Mouse (Mus musculus) forebrain, embryonic 16.5 days (tissue): ENCODE measurements around the gene Eftud2. TPM values are rescaled to one million over a fixed set of nuclear protein-coding genes. Genes with fewer than 3 reads are reported as not detected.
A peak's percentile ranks its signal among the peaks of the same experiment; 100 is the strongest.

Experiments used
- ATAC-seq: fragments of 200-750 bp; cut with Nextera tagmentation; 2 replicates; pipeline ENCODE4 v1.8.0; 2017; ENCODE audit warnings: mild to moderate bottlenecking, moderate library complexity
- H3K27ac ChIP-seq: fragments of 300-500 bp; sonication (generic); 2 replicates; pipeline ENCODE4 v1.5.1; 2014; ENCODE audit warnings: low read length, control low read depth
- H3K27me3 ChIP-seq: fragments of 300-500 bp; sonication (generic); replicated peaks from 2 replicates; pipeline ENCODE4 v1.6.1; 2014; ENCODE audit warnings: low read length; ENCODE audit not compliant: control insufficient read depth, insufficient read depth
- H3K36me3 ChIP-seq: fragments of 300-500 bp; sonication (generic); 2 replicates; pipeline ENCODE4 v1.6.1; 2014; ENCODE audit not compliant: control insufficient read depth, insufficient read depth
- H3K4me1 ChIP-seq: fragments of 300-500 bp; sonication (generic); replicated peaks from 2 replicates; pipeline ENCODE4 v1.6.1; 2014; ENCODE audit warnings: low read length; ENCODE audit not compliant: control insufficient read depth, insufficient read depth
- H3K4me2 ChIP-seq: fragments of 300-500 bp; sonication (generic); 2 replicates; pipeline ENCODE4 v1.6.1; 2014; ENCODE audit warnings: mild to moderate bottlenecking, low read length, control low read depth
- H3K4me3 ChIP-seq: fragments of 300-500 bp; sonication (generic); replicated peaks from 2 replicates; pipeline ENCODE4 v1.5.1; 2014; ENCODE audit warnings: mild to moderate bottlenecking, low read length, control low read depth
- H3K9ac ChIP-seq: fragments of 300-500 bp; sonication (generic); replicated peaks from 2 replicates; pipeline ENCODE4 v1.6.1; 2014; ENCODE audit warnings: low read depth, low read length, control low read depth
- H3K9me3 ChIP-seq: fragments of 300-500 bp; sonication (generic); 2 replicates; pipeline ENCODE4 v1.6.1; 2016; ENCODE audit warnings: low read length; ENCODE audit not compliant: control insufficient read depth
- WGBS: fragments of 180-500 bp; shearing (Covaris S2); extraction: QIAGEN DNeasy Blood & Tissue Kit; methylation state at CpG from one replicate; pipeline ENCODE4 v1.1.7; 2014; 5-methylcytosine and 5-hydroxymethylcytosine counted together
- polyA plus RNA-seq: library from polyadenylated mRNA; unstranded; fragments of >200 nt; fragmentation: Nextera tagmentation; extraction: Ambion mirVana; gene quantifications from 2 replicates; pipeline ENCODE4 v1.2.1, GENCODE M21; 2015

Eftud2 gene
- polyA plus RNA-seq, 1 experiment from 2014 or later: 188 TPM

DNA sequence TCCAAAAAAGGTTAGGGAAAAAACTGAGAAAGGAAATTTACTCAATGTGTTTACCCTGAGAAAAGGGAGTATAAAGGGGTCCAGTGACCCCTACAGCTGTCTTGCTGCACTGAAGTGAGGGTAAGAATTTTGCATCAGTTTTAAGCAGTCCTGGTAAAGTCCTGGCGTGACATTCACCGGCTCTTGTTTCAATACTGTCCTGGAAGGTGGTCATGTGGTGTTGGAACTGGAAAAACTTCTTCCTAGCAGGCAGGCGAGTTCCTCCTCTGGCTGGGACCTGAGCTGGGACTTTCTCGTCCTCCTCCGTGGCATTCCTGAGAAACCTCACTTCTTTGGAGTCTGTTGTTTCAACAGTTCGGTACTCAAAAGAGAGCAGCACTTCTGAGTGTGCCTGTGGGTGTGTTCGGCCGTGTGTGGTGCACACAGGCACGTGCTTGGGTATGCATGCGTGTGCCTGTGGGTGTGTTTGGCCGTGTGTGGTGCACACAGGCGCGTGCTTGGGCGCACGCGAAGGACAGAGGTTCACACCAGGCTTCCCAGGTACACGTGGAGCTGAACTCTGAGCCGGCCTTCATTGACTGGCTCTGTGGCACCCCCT lies 48.0 kb downstream of the Eftud2 start:
- Histone ChIP-seq H3K4me3 (no peak overlapping the region), H3K9ac (no peak overlapping the region), H3K9me3 (no peaks in the 10 kb centered on the region), H3K36me3 (peaks cover 5% of the 10 kb centered on the region; the same call in 1 of the 2 replicates), H3K27ac (no peak overlapping the region), H3K4me1 (no peaks in the 10 kb centered on the region), H3K4me2 (no peak overlapping the region), H3K27me3 (no peaks in the 10 kb centered on the region)
- ATAC-seq: no peak
- WGBS: 68% methylated on average over 18 of the region's 18 CpGs

DNA sequence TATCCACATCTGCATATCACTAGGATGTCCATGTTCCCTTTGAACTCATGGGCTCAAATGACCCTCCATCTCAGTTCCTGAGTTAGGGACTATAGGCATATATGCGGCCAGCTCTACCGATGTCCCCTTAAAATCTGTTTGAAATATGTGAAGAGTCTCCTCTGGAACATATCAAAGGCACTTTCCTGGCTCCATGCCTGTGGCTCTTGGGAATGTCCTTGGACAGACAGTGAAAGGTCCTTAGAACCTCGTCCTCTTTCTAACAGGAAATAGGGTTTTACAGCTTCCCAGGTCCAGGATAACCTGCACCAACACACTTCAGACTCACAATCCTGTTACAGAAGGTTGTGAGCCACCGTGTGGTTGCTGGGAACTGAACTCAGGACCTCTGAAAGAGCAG lies 50.5 kb downstream of the Eftud2 start:
- H3K27me3 ChIP-seq: no peaks in the 10 kb centered on the region
- H3K36me3 ChIP-seq: no peaks in the 10 kb centered on the region
- no peaks in the 10 kb centered on the region for H3K4me1 ChIP-seq
- ATAC-seq: no peak
- H3K27ac ChIP-seq: no peak overlapping the region
- no peaks in the 10 kb centered on the region for H3K9me3 ChIP-seq
- no peak overlapping the region for H3K4me2 ChIP-seq
- 84% methylated on average over 4 of the region's 4 CpGs for WGBS
- no peak overlapping the region for H3K4me3 ChIP-seq
- H3K9ac ChIP-seq: no peak overlapping the region

DNA sequence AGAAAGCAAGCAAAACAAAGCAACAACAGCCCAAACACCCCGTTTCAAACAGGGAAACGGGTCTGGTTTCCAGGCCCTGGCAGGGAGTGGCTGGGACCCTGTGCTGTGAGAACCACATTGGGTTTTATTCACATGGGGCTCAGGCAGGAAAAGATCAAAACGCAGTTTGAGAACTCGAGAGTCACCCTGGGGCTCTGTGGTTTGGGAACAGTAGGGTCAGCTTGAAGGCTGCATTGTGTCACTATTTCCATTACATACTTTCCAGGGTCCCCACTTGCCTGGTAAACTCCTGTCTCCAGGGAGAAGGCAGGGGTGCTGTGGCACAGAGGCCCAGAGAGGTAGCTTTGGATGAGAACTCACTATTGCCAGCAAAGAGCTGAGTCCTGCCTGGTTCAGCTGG lies 53.7 kb downstream of the Eftud2 start:
- WGBS: 66% methylated on average over 4 of the region's 4 CpGs
- no peak for ATAC-seq
- H3K4me3 ChIP-seq: no peak overlapping the region
- no peaks in the 10 kb centered on the region for H3K9me3 ChIP-seq
- H3K27me3 ChIP-seq: no peaks in the 10 kb centered on the region
- H3K27ac ChIP-seq: no peak overlapping the region
- H3K4me1 ChIP-seq: no peaks in the 10 kb centered on the region
- H3K36me3 ChIP-seq: no peaks in the 10 kb centered on the region
- H3K4me2 ChIP-seq: no peak overlapping the region
- no peak overlapping the region for H3K9ac ChIP-seq

DNA sequence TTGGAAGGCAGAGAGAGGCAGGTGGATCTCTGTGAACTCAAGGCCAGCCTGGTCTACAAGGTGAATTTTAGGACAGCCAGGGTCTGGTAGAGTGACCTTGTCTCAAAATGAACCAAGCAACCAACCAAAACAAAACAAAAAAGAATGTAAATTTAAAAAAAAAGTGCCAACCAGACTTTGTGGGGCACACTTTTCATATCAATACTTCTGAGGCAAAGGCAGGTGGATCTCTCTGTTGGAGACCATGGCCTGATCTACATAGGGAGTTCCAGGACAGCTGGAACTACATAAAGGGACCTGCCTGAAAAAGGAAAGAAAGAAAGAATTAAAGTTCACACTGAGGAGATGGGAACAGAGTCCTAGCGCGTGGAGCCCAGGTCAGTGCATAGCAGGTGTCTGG lies 54.3 kb downstream of the Eftud2 start:
- 67% methylated on average over 2 of the region's 2 CpGs for WGBS
- H3K36me3 ChIP-seq: no peaks in the 10 kb centered on the region
- H3K9me3 ChIP-seq: no peaks in the 10 kb centered on the region
- no peak overlapping the region for H3K9ac ChIP-seq
- no peak overlapping the region for H3K27ac ChIP-seq
- H3K4me2 ChIP-seq: no peak overlapping the region
- no peak for ATAC-seq
- no peak overlapping the region for H3K4me3 ChIP-seq
- no peaks in the 10 kb centered on the region for H3K27me3 ChIP-seq
- no peaks in the 10 kb centered on the region for H3K4me1 ChIP-seq

DNA sequence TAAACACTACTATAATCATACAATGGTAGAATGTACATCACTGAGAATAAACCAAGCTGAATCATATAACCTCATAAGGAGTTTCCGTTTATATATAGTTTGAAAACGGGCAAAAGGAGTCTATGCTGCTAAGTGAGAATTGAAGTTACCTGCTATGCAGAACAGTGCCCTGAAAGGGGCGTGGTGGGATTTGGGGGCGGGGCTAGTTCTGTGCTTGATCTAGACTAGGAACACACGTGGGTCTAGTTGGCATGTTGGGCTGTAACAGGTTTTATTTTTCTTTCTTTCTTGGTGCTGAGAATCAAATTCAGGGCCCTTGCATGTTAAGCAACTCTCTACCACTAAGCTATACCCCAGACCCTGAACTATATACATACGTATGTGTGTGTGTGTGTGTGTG lies 59.6 kb downstream of the Eftud2 start:
- Histone ChIP-seq H3K4me3 (no peak overlapping the region), H3K27ac (no peak overlapping the region), H3K4me1 (peaks cover 17% of the 10 kb centered on the region), H3K9ac (no peak overlapping the region), H3K27me3 (peaks cover 6% of the 10 kb centered on the region; the same call in 1 of the 2 replicates), H3K36me3 (no peaks in the 10 kb centered on the region), H3K4me2 (no peak overlapping the region), H3K9me3 (no peaks in the 10 kb centered on the region)
- no peak for ATAC-seq
- WGBS: 48% methylated on average over 6 of the region's 6 CpGs

DNA sequence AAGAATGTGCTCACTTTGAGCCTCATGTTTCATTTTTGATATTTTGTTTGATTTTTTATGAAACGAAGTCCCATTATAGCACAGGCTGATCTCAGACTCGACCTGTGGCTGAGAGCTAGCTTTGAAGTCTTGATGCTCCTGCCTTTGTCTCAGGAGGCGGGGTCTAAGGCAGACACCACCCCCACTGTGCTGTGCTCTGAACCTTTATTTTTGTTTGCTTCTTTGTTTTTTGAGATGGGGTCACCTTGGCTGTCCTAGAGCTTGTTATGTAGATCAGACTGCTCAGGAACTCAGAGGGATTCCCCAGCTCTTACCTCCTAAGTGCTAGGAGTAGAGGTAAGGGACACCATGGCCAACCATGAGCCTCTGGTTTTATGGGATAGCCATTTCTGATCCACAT lies 60.4 kb downstream of the Eftud2 start:
- no peak overlapping the region for H3K27ac ChIP-seq
- 8% methylated on average over 3 of the region's 3 CpGs for WGBS
- peaks cover 22% of the 10 kb centered on the region for H3K4me1 ChIP-seq
- no peaks in the 10 kb centered on the region for H3K9me3 ChIP-seq
- H3K27me3 ChIP-seq: peaks cover 6% of the 10 kb centered on the region; the same call in 1 of the 2 replicates
- H3K9ac ChIP-seq: no peak overlapping the region
- no peak overlapping the region for H3K4me2 ChIP-seq
- no peak for ATAC-seq
- no peaks in the 10 kb centered on the region for H3K36me3 ChIP-seq
- no peak overlapping the region for H3K4me3 ChIP-seq

DNA sequence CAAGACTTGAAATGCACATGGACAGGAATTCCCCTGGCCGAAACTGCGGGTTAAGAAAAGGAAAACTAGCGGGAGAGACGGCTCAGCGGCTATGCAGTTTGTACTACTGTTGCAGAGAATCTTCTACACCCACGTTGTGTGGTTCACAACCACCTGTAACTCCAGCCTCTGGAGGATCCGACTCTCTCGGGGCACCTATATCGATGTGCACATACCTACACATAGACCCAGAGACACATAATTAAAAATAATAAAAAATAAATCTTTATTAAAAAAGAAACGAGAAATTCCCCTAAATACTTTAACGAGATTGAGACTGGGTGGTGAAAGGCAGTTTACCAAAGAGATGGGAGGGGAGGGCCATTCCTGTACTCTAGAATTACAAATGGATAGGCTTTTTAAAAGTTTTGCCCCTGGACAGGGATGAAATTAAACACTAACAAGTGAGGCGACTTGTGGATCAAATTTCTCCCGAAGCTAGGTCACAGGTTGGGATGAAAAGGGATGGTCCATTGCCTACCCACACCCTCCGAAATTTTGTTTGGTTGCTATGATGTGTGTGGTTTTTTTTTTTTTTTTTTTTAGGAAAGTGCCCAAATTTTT lies 60.9 kb downstream of the Eftud2 start:
- 4% methylated on average over 14 of the region's 14 CpGs for WGBS
- Histone ChIP-seq H3K9ac (no peak overlapping the region), H3K4me2 (peak overlapping the region; percentile 62)

DNA sequence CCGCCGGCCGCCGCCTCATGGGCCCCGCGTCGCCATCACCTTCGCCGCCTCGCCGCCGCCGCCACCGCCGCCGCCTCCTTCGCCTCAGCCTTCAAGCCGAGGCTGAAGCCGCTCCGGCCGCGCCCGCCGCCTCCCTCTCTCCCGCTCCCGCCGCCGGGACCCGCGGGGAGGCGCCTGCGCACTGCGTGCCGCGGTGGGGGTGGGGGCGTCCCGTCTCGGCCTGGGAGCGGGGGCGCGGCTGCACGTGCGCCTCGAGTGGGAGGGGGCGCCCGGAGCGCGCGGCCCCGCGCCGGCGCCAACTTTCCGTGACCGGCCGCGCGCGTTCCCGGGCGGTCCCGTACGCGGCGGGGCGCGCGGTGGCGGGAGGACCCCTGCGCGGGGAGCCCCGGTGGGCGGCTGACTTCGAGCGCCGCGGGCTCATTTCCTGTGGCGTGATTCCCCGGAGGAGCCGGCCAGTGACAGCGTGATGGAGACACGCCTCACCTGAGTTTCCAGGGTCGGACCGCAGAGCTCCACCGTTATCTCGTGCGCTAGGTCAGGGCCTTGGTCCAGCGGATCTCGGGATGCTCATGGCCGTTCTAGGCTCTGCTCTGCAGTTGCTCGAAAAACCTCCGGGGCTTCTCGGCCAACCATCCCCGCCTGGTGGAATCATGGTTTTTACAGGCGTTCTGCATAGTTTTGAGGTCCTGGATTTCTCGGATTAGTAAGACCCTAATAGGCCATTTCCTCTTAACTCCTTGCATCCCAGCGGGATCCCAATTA lies 61.6 kb downstream of the Eftud2 start, which contains the start of gene Gjc1:
Gene Gjc1, minus strand, starts transcription at position 680 of the 762 bp plus-strand sequence.
- H3K27me3 ChIP-seq: peaks cover 6% of the 10 kb centered on the region; the same call in 1 of the 2 replicates
- H3K27ac ChIP-seq: peak within 1 kb of the TSS; percentile 91
- peaks cover 22% of the 10 kb centered on the region for H3K4me1 ChIP-seq
- ATAC-seq: peak; percentile 90
- H3K4me3 ChIP-seq: peak within 1 kb of the TSS; percentile 88
- under 1% methylated on average over 50 of the region's 97 CpGs for WGBS
- H3K4me2 ChIP-seq: peak within 1 kb of the TSS; percentile 62
- no peaks in the 10 kb centered on the region for H3K9me3 ChIP-seq
- H3K9ac ChIP-seq: peak within 1 kb of the TSS; percentile 94
- H3K36me3 ChIP-seq: no peaks in the 10 kb centered on the region

More for the DNA sequence above, 60.9 kb downstream of the Eftud2 start:
- Histone ChIP-seq H3K9me3 (no peaks in the 10 kb centered on the region), H3K27ac (no peak overlapping the region), H3K27me3 (peaks cover 6% of the 10 kb centered on the region; the same call in 1 of the 2 replicates), H3K4me1 (peaks cover 22% of the 10 kb centered on the region), H3K36me3 (no peaks in the 10 kb centered on the region), H3K4me3 (peak overlapping the region; percentile 88)
- no peak for ATAC-seq
